Mouse (Mus musculus) stomach, embryonic 15.5 days (tissue): ENCODE results near the gene Adgrl1. TPM values are rescaled to one million over a fixed set of nuclear protein-coding genes. Genes with fewer than 3 reads are reported as not detected.

Source experiments
- ATAC-seq: fragments of 200-750 bp; cut with Nextera tagmentation; 2 replicates; pipeline ENCODE4 v1.8.0; 2017; ENCODE audit warnings: low read depth, moderate number of reproducible peaks, moderate TSS enrichment; ENCODE audit not compliant: insufficient read depth, low FRiP score
- H3K27ac ChIP-seq: fragments of 300-500 bp; sonication (generic); 2 replicates; pipeline ENCODE4 v1.5.1; 2015; ENCODE audit warnings: mild to moderate bottlenecking, inconsistent platforms
- H3K27me3 ChIP-seq: fragments of 300-500 bp; sonication (generic); replicated peaks from 2 replicates; pipeline ENCODE4 v1.6.1; 2015; ENCODE audit warnings: inconsistent platforms
- H3K36me3 ChIP-seq: fragments of 300-500 bp; sonication (generic); 2 replicates; pipeline ENCODE4 v1.6.1; 2015; ENCODE audit warnings: inconsistent platforms
- H3K4me1 ChIP-seq: fragments of 300-500 bp; sonication (generic); 2 replicates; pipeline ENCODE4 v1.6.1; 2015; ENCODE audit warnings: inconsistent platforms
- H3K4me2 ChIP-seq: fragments of 300-500 bp; sonication (generic); 2 replicates; pipeline ENCODE4 v1.6.1; 2015; ENCODE audit warnings: mild to moderate bottlenecking, inconsistent platforms
- H3K4me3 ChIP-seq: fragments of 300-500 bp; sonication (generic); replicated peaks from 2 replicates; pipeline ENCODE4 v1.5.1; 2015; ENCODE audit warnings: inconsistent platforms
- H3K9ac ChIP-seq: fragments of 300-500 bp; sonication (generic); 2 replicates; pipeline ENCODE4 v1.6.1; 2015; ENCODE audit warnings: inconsistent platforms
- H3K9me3 ChIP-seq: fragments of 300-500 bp; sonication (generic); 2 replicates; pipeline ENCODE4 v1.6.1; 2016; ENCODE audit warnings: inconsistent platforms
- WGBS: fragments of 180-500 bp; shearing (Covaris S2); methylation state at CpG from one replicate; pipeline ENCODE4 v1.1.7; 2015; 5-methylcytosine and 5-hydroxymethylcytosine counted together
- polyA plus RNA-seq: library from polyadenylated mRNA; unstranded; fragments of >200 nt; fragmentation: Nextera tagmentation; extraction: Ambion mirVana; gene quantifications from 2 replicates; pipeline ENCODE4 v1.2.1, GENCODE M21; 2015

The Adgrl1 gene
- polyA plus RNA-seq, 1 experiment from 2014 or later, result 17.7 TPM

DNA sequence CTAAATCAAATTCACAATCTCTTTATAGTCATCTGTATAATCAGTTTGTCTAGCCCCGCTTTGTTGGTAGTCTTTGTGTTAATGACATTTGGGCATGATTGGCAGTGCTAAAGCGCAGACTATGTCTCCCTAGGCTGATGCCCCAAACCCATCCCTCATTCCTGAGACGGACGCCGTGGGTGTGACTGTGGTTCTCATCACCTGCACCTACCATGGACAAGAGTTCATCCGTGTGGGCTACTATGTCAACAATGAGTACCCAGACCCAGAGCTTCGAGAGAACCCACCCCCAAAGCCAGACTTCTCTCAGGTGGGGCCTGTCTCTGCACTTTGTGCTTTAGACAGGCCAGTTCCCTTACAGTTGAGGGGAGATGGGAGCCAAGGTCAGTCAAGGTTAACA, 67.8 kb downstream of the Adgrl1 start:
- no peaks in the 10 kb centered on the region for H3K27me3 ChIP-seq
- peaks cover 6% of the 10 kb centered on the region; the same call in 1 of the 2 replicates for H3K4me1 ChIP-seq
- H3K4me2 ChIP-seq, result no peak overlapping the region
- H3K9ac ChIP-seq, result no peak overlapping the region
- no peak for ATAC-seq
- H3K4me3 ChIP-seq, result no peak overlapping the region
- no peaks in the 10 kb centered on the region for H3K9me3 ChIP-seq
- WGBS, result 88% methylated on average over 7 of the region's 7 CpGs
- H3K27ac ChIP-seq, result no peak overlapping the region
- peaks cover 10% of the 10 kb centered on the region; the same call in 1 of the 2 replicates for H3K36me3 ChIP-seq

GRCm38 (mm10) chr8:83971121-83971520, 71.2 kb downstream of the Adgrl1 start:
- Histone ChIP-seq H3K27ac (no peak overlapping the region), H3K9ac (no peak overlapping the region), H3K4me2 (no peak overlapping the region), H3K27me3 (no peaks in the 10 kb centered on the region), H3K4me1 (peaks cover 18% of the 10 kb centered on the region), H3K4me3 (no peak overlapping the region), H3K9me3 (no peaks in the 10 kb centered on the region), H3K36me3 (peaks cover 10% of the 10 kb centered on the region; the same call in 1 of the 2 replicates)
- no peak for ATAC-seq
- 83% methylated on average over 4 of the region's 4 CpGs for WGBS

GRCm38 (mm10) chr8:83971661-83972060, 71.8 kb downstream of the Adgrl1 start:
- Histone ChIP-seq H3K4me2 (peak overlapping the region; percentile 81), H3K4me3 (peak overlapping the region; percentile 80; the same call in 1 of the 2 replicates), H3K9ac (peak overlapping the region; percentile 40; the same call in 1 of the 2 replicates), H3K27me3 (no peaks in the 10 kb centered on the region), H3K36me3 (peaks cover 10% of the 10 kb centered on the region; the same call in 1 of the 2 replicates), H3K27ac (0 out of 2 replicates have a peak overlapping the region, but pooled peaks have one; percentile 57), H3K4me1 (peaks cover 23% of the 10 kb centered on the region), H3K9me3 (no peaks in the 10 kb centered on the region)
- no peak for ATAC-seq
- 76% methylated on average over 6 of the region's 6 CpGs for WGBS

GRCm38 (mm10) chr8:83972150-83973120, 72.5 kb downstream of the Adgrl1 start, which contains the start of gene Prkaca:
Gene Prkaca (plus strand): TSS chr8:83972993.
- Histone ChIP-seq H3K4me1 (peaks cover 30% of the 10 kb centered on the region), H3K4me3 (peak within 1 kb of the TSS; percentile 80), H3K27ac (peak within 1 kb of the TSS; percentile 57), H3K36me3 (peaks cover 10% of the 10 kb centered on the region; the same call in 1 of the 2 replicates), H3K9me3 (no peaks in the 10 kb centered on the region), H3K4me2 (peak within 1 kb of the TSS; percentile 94), H3K27me3 (no peaks in the 10 kb centered on the region), H3K9ac (peak within 1 kb of the TSS; percentile 86)
- WGBS, result under 1% methylated on average over 60 of the region's 94 CpGs
- peak; percentile 100 for ATAC-seq

- Histone ChIP-seq H3K9me3 (no peaks in the 10 kb centered on the region), H3K27me3 (no peaks in the 10 kb centered on the region), H3K27ac (peak overlapping the region; percentile 35), H3K4me2 (peak overlapping the region; percentile 94), H3K9ac (peak overlapping the region; percentile 86), H3K36me3 (0 out of 2 replicates have a peak, but pooled peaks cover 11% of the 10 kb centered on the region), H3K4me1 (peaks cover 40% of the 10 kb centered on the region), H3K4me3 (peak overlapping the region; percentile 80)
- 2% methylated on average over 37 of the region's 37 CpGs for WGBS
- ATAC-seq, result no peak
Measured at GRCm38 (mm10) chr8:83973161-83974031, 73.5 kb downstream of the Adgrl1 start.

GRCm38 (mm10) chr8:83974521-83974920, 74.6 kb downstream of the Adgrl1 start:
- Histone ChIP-seq H3K9me3 (no peaks in the 10 kb centered on the region), H3K27ac (no peak overlapping the region), H3K27me3 (no peaks in the 10 kb centered on the region), H3K4me3 (peak overlapping the region; percentile 80; the same call in 1 of the 2 replicates), H3K4me2 (no peak overlapping the region), H3K4me1 (peaks cover 41% of the 10 kb centered on the region), H3K9ac (no peak overlapping the region), H3K36me3 (0 out of 2 replicates have a peak, but pooled peaks cover 11% of the 10 kb centered on the region)
- no peak for ATAC-seq
- WGBS, result 84% methylated on average over 4 of the region's 4 CpGs

- ATAC-seq, result no peak
- Histone ChIP-seq H3K4me2 (no peak overlapping the region), H3K27me3 (no peaks in the 10 kb centered on the region), H3K36me3 (peaks cover 10% of the 10 kb centered on the region), H3K9ac (no peak overlapping the region), H3K4me1 (peaks cover 41% of the 10 kb centered on the region), H3K4me3 (no peak overlapping the region), H3K27ac (no peak overlapping the region), H3K9me3 (no peaks in the 10 kb centered on the region)
- WGBS, result 80% methylated on average over 4 of the region's 4 CpGs
Measured at GRCm38 (mm10) chr8:83976101-83976630, 76.3 kb downstream of the Adgrl1 start.

DNA sequence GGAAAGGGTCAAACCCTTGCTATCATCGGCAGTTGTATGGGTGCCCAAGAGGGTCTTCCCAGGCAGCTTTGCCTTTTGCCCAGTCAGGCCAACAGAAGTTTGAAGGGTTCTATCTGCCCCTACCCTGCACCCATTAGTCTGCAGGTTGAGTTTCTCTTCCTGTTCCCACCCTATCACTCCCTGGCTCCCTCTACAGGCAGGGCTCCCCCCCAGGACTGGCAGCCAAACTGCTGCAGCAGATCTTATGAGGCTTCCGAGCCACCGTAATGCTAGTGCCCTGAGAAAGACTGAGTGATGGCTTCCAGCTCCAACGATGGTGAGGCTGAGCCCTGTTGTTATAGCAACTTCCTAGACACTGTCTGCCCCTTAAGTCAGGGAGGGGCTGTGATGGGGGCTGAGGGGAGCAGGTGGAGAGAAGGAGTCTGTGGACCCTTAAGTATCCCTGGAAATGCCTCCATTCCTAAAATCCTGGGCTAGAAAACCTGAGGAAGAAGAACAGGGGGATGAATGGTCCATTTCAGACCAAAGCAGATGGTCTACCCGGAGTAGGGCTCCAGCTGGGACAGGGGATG, 77.0 kb downstream of the Adgrl1 start:
- Histone ChIP-seq H3K27me3 (no peaks in the 10 kb centered on the region), H3K9ac (no peak overlapping the region), H3K36me3 (peaks cover 17% of the 10 kb centered on the region), H3K27ac (no peak overlapping the region), H3K9me3 (no peaks in the 10 kb centered on the region), H3K4me1 (peaks cover 37% of the 10 kb centered on the region), H3K4me3 (no peak overlapping the region), H3K4me2 (no peak overlapping the region)
- 77% methylated on average over 5 of the region's 5 CpGs for WGBS
- ATAC-seq, result no peak

GRCm38 (mm10) chr8:83977646-83978045, 77.7 kb downstream of the Adgrl1 start:
- no peak overlapping the region for H3K4me3 ChIP-seq
- H3K9ac ChIP-seq, result no peak overlapping the region
- 0 out of 2 replicates have a peak overlapping the region, but pooled peaks have one; percentile 31 for H3K27ac ChIP-seq
- peaks cover 19% of the 10 kb centered on the region for H3K36me3 ChIP-seq
- H3K4me2 ChIP-seq, result peak overlapping the region; percentile 16; the same call in 1 of the 2 replicates
- H3K27me3 ChIP-seq, result no peaks in the 10 kb centered on the region
- ATAC-seq, result no peak
- no peaks in the 10 kb centered on the region for H3K9me3 ChIP-seq
- WGBS, result 46% methylated on average over 6 of the region's 6 CpGs
- H3K4me1 ChIP-seq, result peaks cover 35% of the 10 kb centered on the region

DNA sequence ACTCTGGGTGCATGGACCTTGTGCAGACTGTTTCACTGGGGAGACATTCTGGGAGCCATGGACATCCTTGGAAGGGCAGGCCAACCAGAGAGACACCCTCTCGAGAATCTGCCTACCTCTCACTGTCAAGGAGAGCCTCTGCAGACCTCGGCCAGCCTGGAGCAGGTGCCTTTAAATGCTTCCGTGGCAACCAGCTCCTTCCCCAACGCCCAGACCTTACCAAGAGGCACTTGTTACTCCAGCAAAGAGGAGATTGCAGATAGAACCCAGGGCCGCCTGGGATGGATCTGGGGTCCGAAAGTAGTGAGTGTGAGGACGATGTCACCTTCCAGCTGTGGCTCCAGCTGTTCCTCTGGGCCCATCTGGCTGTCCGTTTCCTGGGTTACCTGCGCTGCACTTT, 78.3 kb downstream of the Adgrl1 start:
- ATAC-seq, result no peak
- Histone ChIP-seq H3K4me3 (no peak overlapping the region), H3K9ac (no peak overlapping the region), H3K27ac (no peak overlapping the region), H3K36me3 (peaks cover 25% of the 10 kb centered on the region), H3K27me3 (no peaks in the 10 kb centered on the region), H3K4me1 (peaks cover 35% of the 10 kb centered on the region), H3K9me3 (no peaks in the 10 kb centered on the region), H3K4me2 (no peak overlapping the region)
- 67% methylated on average over 9 of the region's 9 CpGs for WGBS

- H3K36me3 ChIP-seq, result peaks cover 36% of the 10 kb centered on the region
- H3K4me1 ChIP-seq, result peaks cover 23% of the 10 kb centered on the region
- H3K9ac ChIP-seq, result no peak overlapping the region
- ATAC-seq, result no peak
- 80% methylated on average over 1 of the region's 1 CpGs for WGBS
- no peak overlapping the region for H3K4me2 ChIP-seq
- no peaks in the 10 kb centered on the region for H3K9me3 ChIP-seq
- no peak overlapping the region for H3K27ac ChIP-seq
- H3K4me3 ChIP-seq, result no peak overlapping the region
- no peaks in the 10 kb centered on the region for H3K27me3 ChIP-seq
Measured at GRCm38 (mm10) chr8:83980250-83980649, 80.3 kb downstream of the Adgrl1 start.
